Mouse (Mus musculus) ES-Bruce4 (cell line): Measurements from ENCODE around the gene Rap2b.

ENCODE experiments used
- CTCF ChIP-seq: IDR thresholded peaks from one replicate; pipeline ENCODE4 v1.8.1; 2011; ENCODE audit warnings: low read depth, low read length
- POLR2A ChIP-seq: IDR thresholded peaks from one replicate; pipeline ENCODE4 v1.8.1; 2011; ENCODE audit warnings: low read length; ENCODE audit not compliant: insufficient read depth

DNA sequence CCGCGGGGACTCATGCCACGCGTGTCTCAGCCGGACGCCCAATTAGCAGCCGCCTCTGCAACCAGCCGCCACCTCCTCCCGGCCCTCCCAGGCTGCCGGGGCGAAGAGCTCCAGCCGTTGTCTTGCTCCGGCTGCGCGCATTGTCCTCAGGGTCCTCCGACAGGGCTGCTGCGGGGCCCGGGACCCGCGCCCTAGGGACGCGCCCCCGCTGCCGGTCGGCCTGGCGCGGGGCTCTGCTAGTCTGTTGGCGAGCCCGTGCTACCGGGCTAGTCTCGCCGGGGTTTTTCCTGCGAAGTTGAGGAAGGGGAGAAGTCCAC is 3.2 kb downstream of the Rap2b start:
- TF ChIP-seq CTCF: no peak
- TF ChIP-seq POLR2A: no peak
